Mouse (Mus musculus): ENCODE measurements around the gene Bcat2. TPM values are rescaled to one million over a fixed set of nuclear protein-coding genes. Genes with fewer than 3 reads are reported as not detected.
A peak's percentile ranks its signal among the peaks of the same experiment; 100 is the strongest.

Bcat2 gene
- polyA plus RNA-seq, 1 experiment, result 44.3 TPM

DNA sequence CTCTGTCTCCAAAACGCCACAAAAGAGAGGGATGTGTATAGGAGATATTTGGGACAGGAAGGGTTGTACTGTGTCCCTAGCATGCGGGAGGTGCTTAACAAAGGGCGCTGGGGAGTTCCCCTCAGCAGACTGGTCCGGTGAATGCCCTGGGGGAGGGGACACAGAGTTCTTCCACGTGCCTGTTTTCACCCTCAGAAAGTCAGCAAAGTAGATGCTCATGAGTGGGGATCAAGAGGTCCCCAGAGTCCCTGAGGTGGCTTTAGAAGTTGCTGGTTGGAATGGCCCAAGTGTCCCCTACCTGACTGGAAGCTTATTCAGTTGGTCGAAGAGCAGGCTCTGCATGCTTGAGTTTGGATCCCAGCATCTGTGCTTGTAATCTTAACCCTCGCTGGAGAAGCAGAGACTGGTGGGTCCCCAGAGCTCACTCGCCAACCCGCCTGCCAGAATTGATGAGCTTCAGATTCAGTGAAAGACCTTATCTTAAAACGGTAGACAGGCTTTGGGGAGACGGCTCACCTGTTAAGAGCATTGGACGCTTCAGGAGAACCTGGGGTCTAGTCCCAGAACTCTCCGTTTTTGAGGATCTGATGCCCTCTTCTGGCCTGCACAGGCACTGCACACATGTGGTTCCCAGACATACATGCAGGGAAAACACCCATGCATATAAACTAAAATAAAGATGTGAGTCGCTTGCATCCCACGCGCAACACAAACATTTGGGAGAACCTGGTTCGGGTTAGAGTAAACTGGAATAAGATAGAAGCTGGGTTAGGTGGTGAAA, 8.9 kb upstream of the Bcat2 start:
- no peak overlapping the region for H3K4me3 ChIP-seq (ENCODE audit: control insufficient read depth, low read depth, low read length)

DNA sequence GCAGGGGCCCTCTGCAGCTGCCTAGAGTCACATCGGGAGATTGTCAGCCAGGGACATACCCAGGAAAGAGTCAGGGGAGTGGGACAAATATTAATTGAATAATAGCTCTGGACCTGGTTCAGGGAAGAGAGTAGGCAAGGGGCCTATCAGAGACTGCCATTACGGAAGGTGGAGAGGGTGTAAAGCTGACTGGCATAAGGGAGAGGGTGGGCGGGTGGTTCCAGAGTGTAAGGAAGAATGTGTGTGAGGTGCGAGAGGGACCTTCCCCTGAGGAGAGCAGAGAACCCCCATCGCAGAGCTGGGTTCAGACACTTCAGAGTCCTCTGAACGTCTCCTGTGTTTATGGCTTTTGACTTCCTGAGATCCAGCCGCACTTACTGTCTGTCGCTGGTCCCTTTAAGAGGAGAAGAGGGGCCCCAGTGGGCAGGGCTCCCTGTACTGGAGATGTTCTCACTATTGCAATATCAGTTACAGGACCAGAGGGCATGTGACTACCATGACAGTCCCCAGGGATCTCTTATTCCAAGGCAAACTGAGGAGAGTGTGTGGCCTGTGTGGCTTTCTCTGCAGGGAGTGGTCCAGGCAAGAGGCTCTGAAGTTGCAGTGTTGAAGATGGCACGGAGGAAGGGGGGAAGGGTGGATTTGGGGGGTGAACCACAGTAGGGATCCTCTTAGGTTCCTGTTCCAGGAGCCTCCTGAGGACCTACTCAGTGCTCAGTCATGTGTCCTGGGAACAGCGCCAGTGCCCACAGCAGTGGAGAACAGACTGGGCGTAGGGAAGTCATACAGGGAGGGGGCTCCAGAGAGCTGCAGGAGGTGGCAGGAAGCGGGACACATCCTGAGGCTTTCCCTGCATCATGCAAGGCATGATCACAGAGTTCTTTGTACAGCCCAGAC, 8.1 kb upstream of the Bcat2 start:
- no peaks in the 10 kb centered on the region for H3K27me3 ChIP-seq (ENCODE audit: control insufficient read depth, insufficient read depth, low read length)
- no peak overlapping the region for H3K27ac ChIP-seq (ENCODE audit: control insufficient read depth, insufficient read depth, low read depth, low read length)

More for the DNA sequence above, 8.9 kb upstream of the Bcat2 start:
- TF ChIP-seq CTCF (IDR thresholded peaks at IDR 0.05; ENCODE audit: control insufficient read depth, insufficient read depth, insufficient replicate concordance, low read depth, low read length), result peak; percentile 73
- TF ChIP-seq POLR2A (IDR thresholded peaks at IDR 0.05; ENCODE audit: control insufficient read depth, low read depth, low read length), result no peak
- H3K4me1 ChIP-seq (ENCODE audit: control insufficient read depth, insufficient read depth, low read length), result peaks cover 8% of the 10 kb centered on the region
- H3K27me3 ChIP-seq (ENCODE audit: control insufficient read depth, insufficient read depth, low read length), result no peaks in the 10 kb centered on the region
- no peaks in the 10 kb centered on the region for H3K36me3 ChIP-seq (ENCODE audit: control insufficient read depth, insufficient read depth, low read length)
- no peak overlapping the region for H3K27ac ChIP-seq (ENCODE audit: control insufficient read depth, insufficient read depth, low read depth, low read length)

DNA sequence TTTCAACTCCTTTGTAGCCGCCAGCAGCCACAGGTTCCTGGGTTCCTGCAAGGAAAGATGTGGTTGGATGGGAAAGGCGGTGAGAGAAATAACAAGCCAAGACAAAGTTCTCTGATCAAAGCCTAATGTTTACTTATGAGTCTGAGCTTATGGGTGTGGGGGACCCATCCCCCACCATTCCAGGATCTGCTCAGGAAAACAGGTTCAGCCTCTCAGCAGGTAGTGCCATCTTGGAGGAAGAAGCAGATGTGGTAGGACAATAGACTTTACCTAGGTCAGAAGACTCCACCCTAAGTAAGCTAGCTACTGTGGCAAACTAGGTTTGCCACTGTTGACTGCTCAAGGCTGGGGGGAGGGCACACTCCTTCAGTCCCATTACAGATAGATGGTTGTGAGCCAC, 5.1 kb upstream of the Bcat2 start:
- no peaks in the 10 kb centered on the region for H3K36me3 ChIP-seq (ENCODE audit: control insufficient read depth, insufficient read depth, low read length)
- no peak for TF ChIP-seq CTCF (IDR thresholded peaks at IDR 0.05; ENCODE audit: control insufficient read depth, insufficient read depth, insufficient replicate concordance, low read depth, low read length)
- TF ChIP-seq POLR2A (IDR thresholded peaks at IDR 0.05; ENCODE audit: control insufficient read depth, low read depth, low read length), result no peak
- no peak overlapping the region for H3K4me3 ChIP-seq (ENCODE audit: control insufficient read depth, low read depth, low read length)
- no peak overlapping the region for H3K27ac ChIP-seq (ENCODE audit: control insufficient read depth, insufficient read depth, low read depth, low read length)
- no peaks in the 10 kb centered on the region for H3K27me3 ChIP-seq (ENCODE audit: control insufficient read depth, insufficient read depth, low read length)
- H3K4me1 ChIP-seq (ENCODE audit: control insufficient read depth, insufficient read depth, low read length), result peaks cover 17% of the 10 kb centered on the region

More for the DNA sequence above, 8.1 kb upstream of the Bcat2 start:
- no peak for TF ChIP-seq CTCF (IDR thresholded peaks at IDR 0.05; ENCODE audit: control insufficient read depth, insufficient read depth, insufficient replicate concordance, low read depth, low read length)
- Histone ChIP-seq H3K4me3 (ENCODE audit: control insufficient read depth, low read depth, low read length) (no peak overlapping the region), H3K36me3 (ENCODE audit: control insufficient read depth, insufficient read depth, low read length) (no peaks in the 10 kb centered on the region), H3K4me1 (ENCODE audit: control insufficient read depth, insufficient read depth, low read length) (peaks cover 8% of the 10 kb centered on the region)

DNA sequence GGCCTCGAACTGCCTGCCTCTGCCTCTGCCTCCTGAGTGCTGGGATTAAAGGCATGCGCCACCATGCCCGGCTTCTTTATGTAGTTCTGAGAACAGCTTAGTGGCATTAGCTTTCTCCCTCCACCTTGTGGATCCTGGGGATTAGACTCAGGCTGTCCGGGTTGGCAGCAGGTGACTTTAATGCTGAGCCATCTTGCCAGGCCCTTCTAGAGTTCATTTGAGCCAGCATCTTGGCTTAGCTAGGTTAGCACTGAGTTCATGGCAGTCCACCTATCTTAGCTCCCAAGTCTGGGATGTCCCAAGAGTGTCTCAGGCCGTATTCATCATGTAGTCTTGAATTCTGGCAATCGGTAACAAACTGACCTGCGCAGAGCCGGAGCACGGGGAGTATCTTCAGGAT, 4.5 kb upstream of the Bcat2 start:
- no peak for TF ChIP-seq POLR2A (IDR thresholded peaks at IDR 0.05; ENCODE audit: control insufficient read depth, low read depth, low read length)
- no peak for TF ChIP-seq CTCF (IDR thresholded peaks at IDR 0.05; ENCODE audit: control insufficient read depth, insufficient read depth, insufficient replicate concordance, low read depth, low read length)

DNA sequence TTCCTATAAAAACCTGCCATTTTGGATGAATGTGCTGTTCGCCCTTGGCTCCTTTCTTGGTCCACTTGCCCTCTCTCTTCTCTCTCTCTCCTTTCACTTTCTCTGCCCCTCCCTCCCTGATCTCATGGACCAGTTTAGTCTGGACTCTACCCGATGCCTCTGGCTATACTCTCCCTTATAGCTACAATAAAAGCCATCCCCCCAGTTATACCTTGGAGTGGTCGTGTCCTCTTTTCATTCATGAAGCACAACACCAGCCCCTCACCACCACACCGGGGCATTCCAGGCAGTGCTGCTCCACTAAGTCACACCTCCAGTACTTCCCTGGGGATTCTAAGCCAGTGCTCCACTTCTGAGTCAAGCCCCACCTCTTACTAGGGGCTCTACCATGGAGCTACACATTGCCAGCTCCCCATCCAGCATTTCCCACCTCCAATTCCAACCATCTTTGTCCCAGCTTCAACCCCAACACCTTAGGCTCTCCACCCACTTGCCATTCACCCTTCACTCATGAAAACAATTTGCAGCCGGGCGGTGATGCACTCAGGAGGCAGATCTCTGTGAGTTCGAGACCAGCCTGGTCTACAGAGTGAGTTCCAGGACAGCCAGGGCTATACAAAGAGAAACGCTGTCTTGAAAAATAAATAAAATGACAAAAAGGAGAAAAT, 2.7 kb upstream of the Bcat2 start:
- TF ChIP-seq CTCF (IDR thresholded peaks at IDR 0.05; ENCODE audit: control insufficient read depth, insufficient read depth, insufficient replicate concordance, low read depth, low read length) (no peak), POLR2A (IDR thresholded peaks at IDR 0.05; ENCODE audit: control insufficient read depth, low read depth, low read length) (no peak)
- Histone ChIP-seq H3K36me3 (ENCODE audit: control insufficient read depth, insufficient read depth, low read length) (no peaks in the 10 kb centered on the region), H3K4me1 (ENCODE audit: control insufficient read depth, insufficient read depth, low read length) (peaks cover 15% of the 10 kb centered on the region), H3K4me3 (ENCODE audit: control insufficient read depth, low read depth, low read length) (no peak overlapping the region), H3K27ac (ENCODE audit: control insufficient read depth, insufficient read depth, low read depth, low read length) (peak overlapping the region; percentile 87; the same call in 1 of the 2 replicates), H3K27me3 (ENCODE audit: control insufficient read depth, insufficient read depth, low read length) (no peaks in the 10 kb centered on the region)

More for the DNA sequence above, 4.5 kb upstream of the Bcat2 start:
- Histone ChIP-seq H3K27me3 (ENCODE audit: control insufficient read depth, insufficient read depth, low read length) (no peaks in the 10 kb centered on the region), H3K4me1 (ENCODE audit: control insufficient read depth, insufficient read depth, low read length) (peaks cover 19% of the 10 kb centered on the region), H3K27ac (ENCODE audit: control insufficient read depth, insufficient read depth, low read depth, low read length) (no peak overlapping the region), H3K4me3 (ENCODE audit: control insufficient read depth, low read depth, low read length) (no peak overlapping the region), H3K36me3 (ENCODE audit: control insufficient read depth, insufficient read depth, low read length) (no peaks in the 10 kb centered on the region)

DNA sequence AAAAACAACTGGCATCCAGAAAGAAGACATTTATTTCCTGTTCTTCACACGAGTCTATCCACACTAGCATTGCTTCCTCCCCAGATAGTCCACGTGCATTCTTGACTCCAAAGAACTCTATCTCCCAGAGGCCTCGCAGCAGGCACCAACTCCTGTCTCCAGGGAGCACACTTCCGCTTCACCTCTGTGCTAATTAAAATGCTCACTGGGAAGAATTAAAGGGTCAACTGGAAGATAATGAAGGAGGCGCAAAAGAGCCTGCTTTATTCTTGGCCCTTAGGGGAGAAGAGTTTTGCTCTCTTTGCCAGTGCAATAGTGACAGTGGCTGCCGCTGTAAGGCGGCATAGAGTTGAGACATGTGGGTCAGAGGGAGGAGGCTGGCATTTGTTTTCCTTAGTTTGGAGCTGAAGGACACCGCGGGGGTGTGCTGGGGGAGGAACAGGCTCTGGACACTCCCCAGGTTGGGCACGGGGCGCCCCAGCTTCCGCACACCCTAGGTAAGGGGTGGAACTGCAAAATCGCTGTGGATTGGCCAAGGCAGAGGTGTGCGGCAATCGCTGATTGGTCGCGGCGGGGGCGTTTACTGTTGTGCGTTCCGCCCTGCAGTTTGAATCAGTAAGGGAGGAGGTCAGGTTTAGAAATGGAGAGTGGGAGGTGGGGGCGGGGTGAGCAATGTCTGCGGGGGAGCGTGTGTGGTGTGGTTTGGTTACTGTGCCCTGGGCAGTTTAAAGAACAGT, 2.0 kb upstream of the Bcat2 start:
- no peaks in the 10 kb centered on the region for H3K36me3 ChIP-seq (ENCODE audit: control insufficient read depth, insufficient read depth, low read length)
- no peaks in the 10 kb centered on the region for H3K27me3 ChIP-seq (ENCODE audit: control insufficient read depth, insufficient read depth, low read length)
- H3K27ac ChIP-seq (ENCODE audit: control insufficient read depth, insufficient read depth, low read depth, low read length), result peak overlapping the region; percentile 87
- H3K4me3 ChIP-seq (ENCODE audit: control insufficient read depth, low read depth, low read length), result no peak overlapping the region
- peaks cover 15% of the 10 kb centered on the region for H3K4me1 ChIP-seq (ENCODE audit: control insufficient read depth, insufficient read depth, low read length)
- TF ChIP-seq POLR2A (IDR thresholded peaks at IDR 0.05; ENCODE audit: control insufficient read depth, low read depth, low read length), result no peak
- no peak for TF ChIP-seq CTCF (IDR thresholded peaks at IDR 0.05; ENCODE audit: control insufficient read depth, insufficient read depth, insufficient replicate concordance, low read depth, low read length)

Measured in testis, adult 2 months (tissue).